Mouse (Mus musculus) ES-Bruce4 (cell line): ENCODE measurements at regions not wholly inside any gene's neighbourhood (a gene's known extent, or its start where the extent isn't known, plus 50 kb on each side); places are given as distances from the start of the nearest gene placed in this dataset.

Experiments used
- CTCF ChIP-seq: IDR thresholded peaks from one replicate; pipeline ENCODE4 v1.8.1; 2011; ENCODE audit warnings: low read depth, low read length
- EP300 ChIP-seq: IDR thresholded peaks from 2 replicates; pipeline ENCODE4 v1.6.1; 2011; ENCODE audit warnings: low read depth, low read length; ENCODE audit not compliant: insufficient read depth
- POLR2A ChIP-seq: IDR thresholded peaks from one replicate; pipeline ENCODE4 v1.8.1; 2011; ENCODE audit warnings: low read length; ENCODE audit not compliant: insufficient read depth

DNA sequence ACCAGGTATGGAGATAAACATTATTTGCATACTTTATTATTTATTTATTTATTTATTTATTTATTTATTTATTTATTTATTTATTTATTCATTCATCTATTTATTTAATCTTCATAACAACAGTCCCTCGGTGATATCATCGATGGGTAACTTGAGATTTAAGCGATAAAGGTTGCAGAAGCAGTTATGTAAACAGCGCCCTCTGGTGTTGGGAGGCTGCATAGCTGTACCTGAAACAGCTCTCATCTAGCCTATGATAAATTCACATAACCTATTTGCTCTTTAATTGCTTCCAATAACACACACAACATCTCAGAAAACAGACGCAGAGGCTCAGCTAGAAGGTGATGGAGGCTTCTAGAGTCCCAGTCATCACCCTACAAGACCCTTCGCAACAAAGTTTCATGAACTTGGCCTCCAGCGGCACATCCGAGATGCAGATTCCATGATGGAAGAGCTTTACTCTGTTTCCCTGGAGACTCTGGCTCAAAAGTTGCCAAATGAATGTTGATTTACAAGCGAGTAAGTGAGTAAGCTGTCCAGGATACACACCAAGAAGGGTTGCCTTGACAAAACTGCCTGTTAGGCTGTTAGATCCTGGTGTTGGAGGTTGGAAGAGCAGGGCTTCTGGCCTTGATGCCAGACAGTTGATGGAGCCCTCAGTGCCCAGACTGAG is 85.8 kb upstream of the Habp2 start:
- peak; percentile 36 for TF ChIP-seq CTCF
- TF ChIP-seq EP300 = no peak
- TF ChIP-seq POLR2A = no peak
